Mouse (Mus musculus): ENCODE data around the gene Vsig2.

GRCm38 (mm10) chr9:37551751-37552531 is 12.9 kb downstream of the Vsig2 start:
- no peak for TF ChIP-seq CTCF (IDR thresholded peaks at IDR 0.05; ENCODE audit: borderline replicate concordance, extremely low read depth, insufficient read depth, insufficient read length)
- no peak for TF ChIP-seq POLR2A (IDR thresholded peaks at IDR 0.05; ENCODE audit: borderline replicate concordance, extremely low read depth, insufficient read depth, insufficient read length, poor library complexity, severe bottlenecking)
